Mouse (Mus musculus) heart, adult 2 months (tissue): Measurements from ENCODE around the gene Slc38a10.

ENCODE experiments used
- CTCF ChIP-seq: fragments of 200-600 bp; IDR thresholded peaks from 2 replicates; pipeline ENCODE4 v1.8.1; 2022; ENCODE audit warnings: antibody characterized with exemption, mild to moderate bottlenecking, moderate library complexity
- EP300 ChIP-seq: fragments of 200-500 bp; IDR thresholded peaks from 2 replicates; pipeline ENCODE4 v1.6.1; 2011; ENCODE audit warnings: low read depth, low read length, control low read depth; ENCODE audit not compliant: insufficient read depth
- POLR2A ChIP-seq: fragments of 200-500 bp; IDR thresholded peaks from 2 replicates; pipeline ENCODE4 v1.6.1; 2011; ENCODE audit warnings: mild to moderate bottlenecking, low read depth, low read length, control low read depth; ENCODE audit not compliant: insufficient read depth

DNA sequence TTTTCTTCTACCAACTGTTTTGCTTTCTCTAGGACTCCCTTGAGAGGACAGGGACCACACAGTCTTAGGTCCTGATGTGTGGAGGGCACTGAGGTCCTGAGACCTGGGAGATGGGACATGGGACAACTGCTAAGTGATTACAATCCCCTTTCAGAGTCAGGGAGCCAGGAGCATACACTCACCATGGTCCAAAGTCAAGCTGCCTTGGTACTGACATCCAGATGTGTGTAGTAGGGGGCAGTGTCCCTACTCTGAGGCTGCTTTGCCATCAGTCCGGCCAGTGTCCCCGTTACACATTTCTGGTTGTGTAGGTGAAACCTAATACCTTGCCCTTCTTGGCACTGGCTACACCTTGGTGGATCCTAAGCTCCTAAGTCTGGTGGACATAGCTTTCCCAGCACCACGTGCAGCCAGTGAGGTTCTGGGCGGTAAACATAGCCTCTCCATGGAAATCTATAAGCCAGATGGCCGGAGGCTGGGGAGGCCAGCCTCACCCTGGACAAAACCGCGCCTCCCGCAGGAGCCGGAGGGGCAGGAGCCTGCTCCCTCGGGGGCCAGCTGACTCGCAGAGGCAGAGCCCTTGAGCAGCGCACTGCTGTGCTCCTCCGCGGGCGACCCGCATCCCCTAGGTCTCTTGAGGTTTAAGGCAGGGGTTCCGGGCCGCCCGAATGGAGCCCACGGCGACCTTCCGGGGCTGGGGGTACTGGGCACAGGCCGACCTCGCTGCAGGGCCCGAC is 65.1 kb downstream of the Slc38a10 start:
- TF ChIP-seq CTCF = no peak
- TF ChIP-seq POLR2A = no peak
- TF ChIP-seq EP300 = no peak
